Mouse (Mus musculus) hindbrain, embryonic 15.5 days (tissue): ENCODE data around the gene Kxd1. TPM values are rescaled to one million over a fixed set of nuclear protein-coding genes. Genes with fewer than 3 reads are reported as not detected.
"Not testable (repeated sequence)": the region's sequence is repeated elsewhere in the genome, so short reads cannot be mapped to it uniquely, and the experiment has no call there.

Experiments
- ATAC-seq: fragments of 200-750 bp; cut with Nextera tagmentation; 2 replicates; pipeline ENCODE4 v1.8.0; 2017; ENCODE audit warnings: low read depth, moderate number of reproducible peaks, moderate TSS enrichment; ENCODE audit not compliant: low FRiP score
- H3K27ac ChIP-seq: fragments of 300-500 bp; sonication (generic); replicated peaks from 2 replicates; pipeline ENCODE4 v1.5.1; 2015; ENCODE audit warnings: mild to moderate bottlenecking, inconsistent platforms
- H3K27me3 ChIP-seq: fragments of 300-500 bp; sonication (generic); 2 replicates; pipeline ENCODE4 v1.6.1; 2015; ENCODE audit warnings: control low read depth, inconsistent platforms
- H3K36me3 ChIP-seq: fragments of 300-500 bp; sonication (generic); 2 replicates; pipeline ENCODE4 v1.6.1; 2015; ENCODE audit warnings: control low read depth, inconsistent platforms
- H3K4me1 ChIP-seq: fragments of 300-500 bp; sonication (generic); replicated peaks from 2 replicates; pipeline ENCODE4 v1.6.1; 2015; ENCODE audit warnings: control low read depth, inconsistent platforms
- H3K4me2 ChIP-seq: fragments of 300-500 bp; sonication (generic); 2 replicates; pipeline ENCODE4 v1.6.1; 2015; ENCODE audit warnings: moderate library complexity, mild to moderate bottlenecking, inconsistent platforms
- H3K4me3 ChIP-seq: fragments of 300-500 bp; sonication (generic); 2 replicates; pipeline ENCODE4 v1.5.1; 2015; ENCODE audit warnings: mild to moderate bottlenecking, inconsistent platforms
- H3K9ac ChIP-seq: fragments of 300-500 bp; sonication (generic); 2 replicates; pipeline ENCODE4 v1.6.1; 2015; ENCODE audit warnings: inconsistent platforms
- H3K9me3 ChIP-seq: fragments of 300-500 bp; sonication (generic); 2 replicates; pipeline ENCODE4 v1.6.1; 2016; ENCODE audit warnings: control low read depth, inconsistent platforms
- WGBS: fragments of 180-500 bp; shearing (Covaris S2); methylation state at CpG from one replicate; pipeline ENCODE4 v1.1.7; 2015; 5-methylcytosine and 5-hydroxymethylcytosine counted together
- polyA plus RNA-seq: library from polyadenylated mRNA; unstranded; fragments of >200 nt; fragmentation: Nextera tagmentation; extraction: Ambion mirVana; gene quantifications from 2 replicates; pipeline ENCODE4 v1.2.1, GENCODE M21; 2015

Kxd1 gene
- polyA plus RNA-seq, 1 experiment from 2014 or later, result 48.5 TPM

DNA sequence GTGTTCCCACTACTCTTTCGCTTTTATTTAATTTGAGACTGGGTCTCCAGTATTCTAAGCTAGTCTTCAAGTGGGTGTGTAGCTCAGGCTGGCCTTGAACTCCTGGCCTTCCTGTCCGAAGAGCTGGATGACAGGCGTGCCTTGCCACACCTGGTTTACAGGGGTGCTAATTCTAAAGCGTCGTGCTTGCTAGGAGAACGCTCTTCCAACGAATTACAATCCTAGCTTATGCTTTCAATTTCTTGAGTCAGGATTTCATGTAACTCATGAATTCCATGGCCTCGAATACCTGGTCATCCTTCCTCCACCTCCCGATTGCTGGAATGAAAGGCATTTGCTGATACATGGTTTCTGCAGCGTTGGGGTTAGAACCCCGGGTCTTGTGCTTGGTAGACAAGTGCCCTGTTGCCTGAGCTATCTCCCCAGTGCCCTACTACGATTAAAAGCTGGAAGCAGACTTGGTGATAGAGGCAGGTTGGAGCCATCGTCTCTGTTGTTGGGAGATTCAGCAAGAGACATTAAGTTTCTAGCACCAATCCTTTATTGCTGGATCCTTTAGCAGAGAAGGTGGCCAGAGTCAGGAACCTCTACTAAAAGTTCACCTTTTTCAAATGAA lies 534 bp upstream of the Kxd1 start:
- peak overlapping the region; percentile 88 for H3K9ac ChIP-seq
- 36% methylated on average over 13 of the region's 13 CpGs for WGBS
- H3K36me3 ChIP-seq, result peaks cover 24% of the 10 kb centered on the region
- no peaks in the 10 kb centered on the region for H3K27me3 ChIP-seq
- H3K4me3 ChIP-seq, result peak overlapping the region; percentile 88
- no peaks in the 10 kb centered on the region for H3K9me3 ChIP-seq
- ATAC-seq, result no peak
- H3K4me1 ChIP-seq, result peaks cover 37% of the 10 kb centered on the region
- H3K27ac ChIP-seq, result peak overlapping the region; percentile 92
- peak overlapping the region; percentile 82 for H3K4me2 ChIP-seq

DNA sequence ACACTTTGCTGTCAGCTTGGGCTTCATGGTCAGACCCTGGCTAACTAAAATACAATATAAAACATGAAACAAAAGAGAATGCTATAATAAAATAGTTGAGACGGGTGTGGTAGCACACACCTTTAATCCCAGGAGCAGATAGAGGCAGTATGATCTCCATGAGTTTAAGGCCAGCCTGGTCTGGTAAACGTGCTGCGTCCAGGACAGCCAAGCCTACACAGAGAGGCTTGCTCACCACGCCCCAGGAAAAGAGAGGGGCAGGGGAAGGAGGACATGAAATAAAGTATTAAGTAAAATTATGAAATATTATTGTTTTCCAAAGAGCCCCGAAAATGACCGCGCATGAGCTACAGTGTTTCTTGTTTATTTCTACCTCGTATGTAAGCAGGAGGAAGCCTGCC lies 645 bp downstream of the Kxd1 start:
- H3K9ac ChIP-seq, result peak overlapping the region; percentile 88
- H3K27ac ChIP-seq, result peak overlapping the region; percentile 92
- 5% methylated on average over 8 of the region's 8 CpGs for WGBS
- no peak for ATAC-seq
- H3K4me1 ChIP-seq, result peaks cover 43% of the 10 kb centered on the region
- H3K4me2 ChIP-seq, result peak overlapping the region; percentile 82
- no peaks in the 10 kb centered on the region for H3K9me3 ChIP-seq
- H3K36me3 ChIP-seq, result peaks cover 15% of the 10 kb centered on the region
- H3K4me3 ChIP-seq, result peak overlapping the region; percentile 88
- no peaks in the 10 kb centered on the region for H3K27me3 ChIP-seq

DNA sequence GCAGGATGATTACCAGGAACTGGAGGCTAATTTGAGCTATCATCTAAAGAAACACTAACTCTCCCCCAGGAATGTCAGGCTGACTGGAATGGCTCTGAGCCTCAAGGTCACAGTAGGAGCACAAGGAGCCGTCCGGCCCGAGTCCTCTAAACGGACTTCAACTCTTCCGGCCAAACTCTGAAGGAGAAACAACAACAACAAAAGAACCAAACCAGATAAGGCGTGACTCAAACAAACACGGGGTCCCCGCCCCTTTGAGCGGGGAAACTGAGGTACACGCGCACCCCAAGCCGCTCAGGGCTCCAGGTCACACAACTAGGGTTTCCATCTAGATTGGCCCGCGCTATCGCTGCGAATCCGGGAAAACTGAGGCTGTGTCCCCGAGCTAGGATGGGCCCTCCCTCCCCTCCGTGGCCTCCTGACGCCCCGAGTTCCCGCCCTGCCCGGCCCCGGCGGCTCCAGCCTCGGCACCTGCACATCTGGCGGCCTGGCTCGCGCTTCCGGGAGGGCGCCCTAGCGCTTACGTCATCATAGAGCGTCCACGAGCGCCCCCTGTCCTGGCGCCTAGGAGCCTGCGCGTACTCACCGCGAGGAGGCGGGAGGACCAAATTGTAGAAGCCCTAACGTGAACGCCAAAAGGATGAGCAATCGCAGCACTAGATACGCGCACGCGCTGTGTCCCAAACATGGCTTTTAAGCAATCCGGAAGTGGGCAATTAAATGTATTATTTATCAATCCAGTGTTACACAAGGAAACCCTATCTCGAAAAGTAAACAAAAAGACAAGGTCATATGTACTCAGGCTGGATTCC lies 5.0 kb downstream of the Kxd1 start:
- WGBS, result under 1% methylated on average over 48 of the region's 51 CpGs
- peak overlapping the region; percentile 72 for H3K4me3 ChIP-seq
- peak overlapping the region; percentile 81 for H3K9ac ChIP-seq
- ATAC-seq, result peak; percentile 87
- H3K9me3 ChIP-seq, result no peaks in the 10 kb centered on the region
- peak overlapping the region; percentile 79 for H3K4me2 ChIP-seq
- H3K4me1 ChIP-seq, result peaks cover 25% of the 10 kb centered on the region
- peaks cover 8% of the 10 kb centered on the region; the same call in 1 of the 2 replicates for H3K36me3 ChIP-seq
- H3K27ac ChIP-seq, result peak overlapping the region; percentile 83
- no peaks in the 10 kb centered on the region for H3K27me3 ChIP-seq

DNA sequence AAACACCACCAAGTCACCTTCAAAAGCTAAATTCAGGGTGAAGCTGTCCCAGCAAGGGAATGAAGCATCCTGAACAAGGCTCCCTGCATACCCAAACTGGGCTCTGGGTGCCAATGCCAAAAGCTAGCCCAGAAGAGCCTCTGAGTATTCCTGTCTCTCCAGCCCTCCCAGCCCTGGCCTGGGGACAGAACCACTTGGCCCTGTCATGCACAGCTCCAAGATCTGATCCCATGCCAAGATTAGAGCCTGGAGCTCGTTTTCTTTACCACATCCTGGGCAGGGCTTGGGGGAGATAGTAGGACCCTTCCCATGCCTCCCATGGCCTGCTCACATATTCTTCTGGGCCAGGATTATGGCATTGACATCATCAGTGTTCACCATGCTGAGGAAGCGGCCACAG lies 8.2 kb downstream of the Kxd1 start:
- Histone ChIP-seq H3K9ac (no peak overlapping the region), H3K27ac (no peak overlapping the region), H3K9me3 (no peaks in the 10 kb centered on the region), H3K4me3 (no peak overlapping the region), H3K36me3 (peaks cover 8% of the 10 kb centered on the region; the same call in 1 of the 2 replicates), H3K27me3 (no peaks in the 10 kb centered on the region), H3K4me1 (peaks cover 16% of the 10 kb centered on the region), H3K4me2 (no peak overlapping the region)
- 75% methylated on average over 2 of the region's 2 CpGs for WGBS
- ATAC-seq, result no peak

DNA sequence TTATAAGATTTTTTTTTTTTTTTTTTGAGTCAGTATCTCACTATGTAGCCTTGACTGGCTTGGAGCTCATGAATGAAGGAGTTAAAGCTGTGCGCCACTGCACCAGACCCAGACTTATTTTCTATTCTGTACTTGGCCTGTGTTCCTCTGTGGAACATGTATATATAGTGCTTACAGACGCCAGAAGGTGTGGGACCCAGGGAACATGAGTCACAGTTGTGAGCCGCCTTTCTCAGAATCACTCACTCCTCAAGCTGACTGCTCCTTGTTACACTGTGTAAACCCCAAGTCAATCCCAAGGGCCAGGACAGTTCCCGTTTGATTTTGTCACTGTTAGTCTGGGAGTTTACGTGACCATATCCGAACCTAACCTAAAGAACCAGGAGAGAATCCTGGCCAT lies 8.7 kb downstream of the Kxd1 start:
- Histone ChIP-seq H3K4me3 (no peak overlapping the region), H3K36me3 (peaks cover 8% of the 10 kb centered on the region; the same call in 1 of the 2 replicates), H3K9me3 (no peaks in the 10 kb centered on the region), H3K4me2 (no peak overlapping the region), H3K27me3 (no peaks in the 10 kb centered on the region), H3K4me1 (peaks cover 16% of the 10 kb centered on the region), H3K27ac (no peak overlapping the region), H3K9ac (no peak overlapping the region)
- ATAC-seq, result no peak
- WGBS, result 95% methylated on average over 6 of the region's 6 CpGs

DNA sequence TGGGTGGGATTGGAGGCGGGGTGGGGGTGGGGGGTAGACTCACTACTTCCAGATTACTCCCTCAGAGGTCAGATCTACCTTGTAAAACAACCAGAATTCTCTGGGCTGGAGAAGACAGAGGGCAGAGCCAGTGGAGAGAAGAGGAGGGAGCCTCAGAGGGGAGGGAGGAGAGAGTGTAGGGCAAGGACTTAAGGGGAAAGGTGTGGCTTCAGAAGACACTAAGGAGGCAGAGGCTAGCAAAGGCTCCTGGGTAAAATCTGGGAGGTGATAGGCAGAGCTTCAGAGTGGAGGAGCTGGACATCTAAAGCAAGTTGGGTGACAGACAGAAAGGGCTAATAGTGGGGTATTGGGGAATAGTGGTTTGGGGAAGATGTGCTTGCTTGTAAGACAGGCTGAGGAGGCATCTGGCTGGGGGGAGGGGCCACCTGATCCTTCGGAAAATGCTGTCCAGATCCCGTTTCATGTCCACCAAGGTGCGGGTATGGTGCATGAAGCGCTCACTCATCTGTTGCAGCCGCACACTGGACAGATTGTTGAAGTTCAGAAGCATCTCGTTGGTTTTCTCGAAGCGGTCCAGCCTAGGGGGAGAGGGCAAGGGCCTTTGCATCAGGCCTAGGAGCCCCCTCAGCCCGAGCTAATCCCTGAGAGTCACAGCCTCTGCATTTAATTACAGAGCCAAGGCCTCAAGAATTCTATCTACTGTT lies 9.7 kb downstream of the Kxd1 start:
- ATAC-seq, result no peak
- H3K4me1 ChIP-seq, result peaks cover 10% of the 10 kb centered on the region
- no peak overlapping the region for H3K4me3 ChIP-seq
- H3K4me2 ChIP-seq, result no peak overlapping the region
- peaks cover 12% of the 10 kb centered on the region; the same call in 1 of the 2 replicates for H3K36me3 ChIP-seq
- 79% methylated on average over 10 of the region's 10 CpGs for WGBS
- no peaks in the 10 kb centered on the region for H3K27me3 ChIP-seq
- H3K9ac ChIP-seq, result no peak overlapping the region
- no peaks in the 10 kb centered on the region for H3K9me3 ChIP-seq
- no peak overlapping the region for H3K27ac ChIP-seq

DNA sequence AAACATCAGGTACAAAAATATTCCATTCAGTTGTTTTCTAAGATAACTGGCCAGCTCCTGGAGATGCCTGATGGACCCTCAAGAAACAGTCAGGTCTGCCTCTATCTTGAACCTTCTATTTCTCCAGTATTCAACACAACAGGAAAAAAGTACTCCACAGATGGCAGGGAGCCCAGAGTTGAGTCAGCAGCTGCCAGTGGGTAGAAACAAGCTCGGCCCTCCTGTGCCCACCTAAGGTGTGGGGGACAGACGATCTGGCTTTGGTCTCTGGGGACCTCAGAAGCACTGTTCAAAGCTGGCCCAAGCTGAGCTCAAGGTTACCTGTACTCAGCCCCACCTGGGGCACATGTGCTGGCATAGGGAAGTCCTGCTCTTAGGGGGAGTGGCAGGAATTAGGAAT lies 14.3 kb downstream of the Kxd1 start:
- H3K9me3 ChIP-seq, result no peaks in the 10 kb centered on the region
- no peaks in the 10 kb centered on the region for H3K27me3 ChIP-seq
- peaks cover 22% of the 10 kb centered on the region for H3K4me1 ChIP-seq
- H3K9ac ChIP-seq, result no peak overlapping the region
- ATAC-seq, result no peak
- H3K4me3 ChIP-seq, result no peak overlapping the region
- WGBS, result 49% methylated on average over 2 of the region's 2 CpGs
- peaks cover 12% of the 10 kb centered on the region; the same call in 1 of the 2 replicates for H3K36me3 ChIP-seq
- no peak overlapping the region for H3K27ac ChIP-seq
- H3K4me2 ChIP-seq, result no peak overlapping the region

DNA sequence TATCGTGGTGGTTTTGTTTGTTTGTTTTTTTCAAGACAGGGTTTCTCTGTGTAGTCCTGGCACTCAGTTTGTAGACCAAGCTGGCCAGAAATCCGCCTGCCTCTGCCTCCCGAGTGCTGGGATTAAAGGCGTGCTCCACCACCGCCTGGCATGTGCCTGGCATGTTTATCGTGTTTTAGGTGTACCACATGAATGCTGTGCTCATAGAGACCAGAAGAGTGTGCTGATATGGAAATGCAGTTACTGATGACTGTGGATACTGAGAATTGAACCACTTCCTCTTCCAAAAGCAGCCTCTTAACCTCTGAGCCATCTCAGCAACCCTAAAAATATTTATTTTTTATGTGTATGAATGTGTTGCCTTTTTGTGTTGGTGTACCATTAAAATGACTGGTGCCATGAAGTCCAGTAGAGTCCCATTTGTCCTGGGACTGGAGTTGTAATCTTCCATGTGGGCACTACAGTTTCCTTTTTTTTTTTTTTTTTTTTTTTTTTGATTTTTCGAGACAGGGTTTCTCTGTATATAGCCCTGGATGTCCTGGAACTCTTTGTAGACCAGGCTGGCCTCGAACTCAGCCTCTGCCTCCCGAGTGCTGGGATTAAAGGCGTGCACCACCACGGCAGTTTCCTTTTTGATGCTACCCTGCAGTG lies 15.4 kb downstream of the Kxd1 start:
- no peak for ATAC-seq
- no peak overlapping the region for H3K27ac ChIP-seq
- H3K9me3 ChIP-seq, result no peaks in the 10 kb centered on the region
- H3K4me1 ChIP-seq, result peaks cover 23% of the 10 kb centered on the region
- H3K4me3 ChIP-seq, result no peak overlapping the region
- 95% methylated on average over 11 of the region's 11 CpGs for WGBS
- peaks cover 21% of the 10 kb centered on the region for H3K36me3 ChIP-seq
- no peak overlapping the region for H3K4me2 ChIP-seq
- H3K27me3 ChIP-seq, result no peaks in the 10 kb centered on the region
- H3K9ac ChIP-seq, result no peak overlapping the region

DNA sequence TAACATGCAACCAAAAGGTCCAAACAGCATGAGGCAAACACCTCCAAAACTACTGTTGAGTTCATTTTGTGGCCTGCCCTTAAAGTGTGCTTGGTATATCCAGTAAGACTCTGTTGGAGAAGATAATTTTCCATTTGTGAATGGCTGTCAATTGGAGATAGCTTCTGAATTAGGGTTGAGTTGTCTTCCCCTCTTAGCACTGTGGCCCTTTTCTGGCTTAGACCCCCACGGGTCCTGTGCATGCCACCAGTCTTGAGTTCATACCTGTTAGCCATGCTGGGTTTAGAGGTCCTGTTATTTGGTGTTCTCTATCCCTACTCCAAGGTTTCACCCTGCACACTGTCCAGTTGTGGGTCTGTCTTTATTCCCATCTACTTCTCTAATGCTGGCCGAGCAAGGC lies 16.0 kb downstream of the Kxd1 start:
- Histone ChIP-seq H3K36me3 (peaks cover 22% of the 10 kb centered on the region), H3K27me3 (no peaks in the 10 kb centered on the region), H3K27ac (no peak overlapping the region), H3K4me3 (no peak overlapping the region), H3K4me1 (peaks cover 26% of the 10 kb centered on the region), H3K9me3 (no peaks in the 10 kb centered on the region), H3K9ac (no peak overlapping the region), H3K4me2 (no peak overlapping the region)
- 93% methylated on average over 2 of the region's 2 CpGs for WGBS
- no peak for ATAC-seq

DNA sequence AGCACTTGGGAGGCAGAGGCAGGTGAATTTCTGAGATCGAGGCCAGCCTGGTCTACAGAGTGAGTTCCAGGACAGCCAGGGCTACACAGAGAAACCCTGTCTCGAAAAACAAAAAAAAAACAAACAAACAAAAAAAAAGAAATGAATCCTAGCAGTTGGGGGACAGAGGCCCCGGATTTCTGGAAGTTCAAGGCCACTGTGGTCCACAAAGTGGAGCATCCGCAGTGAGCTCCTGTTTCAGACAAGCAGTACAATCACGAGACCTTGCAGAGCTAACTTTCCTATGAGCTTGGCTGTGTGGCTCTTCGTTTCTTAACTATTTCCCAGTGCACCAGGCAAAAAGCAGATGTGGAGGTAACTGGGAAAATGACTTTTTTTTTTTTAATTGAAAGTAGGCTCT lies 16.6 kb downstream of the Kxd1 start:
- peaks cover 22% of the 10 kb centered on the region for H3K36me3 ChIP-seq
- H3K4me2 ChIP-seq, result peak overlapping the region; percentile 91
- not testable (repeated sequence) for H3K9ac ChIP-seq, ATAC-seq, H3K27me3 ChIP-seq, H3K9me3 ChIP-seq
- 85% methylated on average over 6 of the region's 6 CpGs for WGBS
- peak overlapping the region; percentile 97 for H3K27ac ChIP-seq
- H3K4me3 ChIP-seq, result peak overlapping the region; percentile 89
- H3K4me1 ChIP-seq, result peaks cover 26% of the 10 kb centered on the region

DNA sequence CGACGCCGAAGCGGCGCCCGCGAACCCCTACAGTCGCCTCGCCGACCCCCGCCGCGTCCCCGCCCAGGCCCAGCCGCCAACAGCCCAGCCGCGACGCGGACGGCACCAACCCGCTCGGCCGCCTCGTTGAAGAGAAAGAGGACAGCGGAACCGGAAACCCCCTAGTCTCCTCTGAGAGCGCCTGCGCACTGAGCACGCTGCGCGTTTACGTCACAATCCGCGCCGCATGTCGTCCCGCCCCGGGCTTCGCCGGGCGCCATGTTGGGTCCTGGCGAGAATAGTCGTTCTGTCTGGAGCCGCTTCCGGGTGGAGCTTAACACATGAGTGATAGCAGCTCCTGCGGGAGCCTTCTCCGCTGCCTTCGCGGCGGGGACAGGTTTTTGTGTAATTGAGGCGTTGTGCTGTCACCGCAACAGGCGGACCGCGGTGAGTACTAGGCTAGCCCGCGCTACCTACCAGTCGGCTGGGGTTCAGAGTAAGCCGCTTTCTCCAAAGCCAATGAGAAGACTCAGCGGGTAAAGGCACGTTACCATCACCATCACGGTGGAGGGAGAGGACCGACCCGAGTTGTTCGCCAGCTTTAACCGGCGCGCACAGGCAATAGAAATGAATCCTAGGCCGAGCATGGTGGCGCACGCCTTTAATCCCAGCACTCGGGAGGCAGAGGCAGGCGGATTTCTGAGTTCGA lies 17.4 kb downstream of the Kxd1 start, which contains the start of gene Uba52:
Uba52 (minus strand) TSS at position 574 of the 688 bp plus-strand sequence.
- H3K4me3 ChIP-seq, result peak within 1 kb of the TSS; percentile 89
- H3K4me2 ChIP-seq, result peak within 1 kb of the TSS; percentile 91
- peaks cover 22% of the 10 kb centered on the region for H3K36me3 ChIP-seq
- H3K9ac ChIP-seq, result peak within 1 kb of the TSS; percentile 95
- H3K9me3 ChIP-seq, result no peaks in the 10 kb centered on the region
- peaks cover 34% of the 10 kb centered on the region for H3K4me1 ChIP-seq
- peak; percentile 90 for ATAC-seq
- under 1% methylated on average over 74 of the region's 74 CpGs for WGBS
- no peaks in the 10 kb centered on the region for H3K27me3 ChIP-seq
- peak within 1 kb of the TSS; percentile 97 for H3K27ac ChIP-seq
